Mouse (Mus musculus): ENCODE measurements around the gene Irgm1. TPM values are rescaled to one million over a fixed set of nuclear protein-coding genes. Genes with fewer than 3 reads are reported as not detected.
"Not testable (repeated sequence)": the region's sequence is repeated elsewhere in the genome, so short reads cannot be mapped to it uniquely, and the experiment has no call there.

Gene Irgm1
- polyA plus RNA-seq, 1 experiment from 2014 or later: 61.0 TPM

DNA sequence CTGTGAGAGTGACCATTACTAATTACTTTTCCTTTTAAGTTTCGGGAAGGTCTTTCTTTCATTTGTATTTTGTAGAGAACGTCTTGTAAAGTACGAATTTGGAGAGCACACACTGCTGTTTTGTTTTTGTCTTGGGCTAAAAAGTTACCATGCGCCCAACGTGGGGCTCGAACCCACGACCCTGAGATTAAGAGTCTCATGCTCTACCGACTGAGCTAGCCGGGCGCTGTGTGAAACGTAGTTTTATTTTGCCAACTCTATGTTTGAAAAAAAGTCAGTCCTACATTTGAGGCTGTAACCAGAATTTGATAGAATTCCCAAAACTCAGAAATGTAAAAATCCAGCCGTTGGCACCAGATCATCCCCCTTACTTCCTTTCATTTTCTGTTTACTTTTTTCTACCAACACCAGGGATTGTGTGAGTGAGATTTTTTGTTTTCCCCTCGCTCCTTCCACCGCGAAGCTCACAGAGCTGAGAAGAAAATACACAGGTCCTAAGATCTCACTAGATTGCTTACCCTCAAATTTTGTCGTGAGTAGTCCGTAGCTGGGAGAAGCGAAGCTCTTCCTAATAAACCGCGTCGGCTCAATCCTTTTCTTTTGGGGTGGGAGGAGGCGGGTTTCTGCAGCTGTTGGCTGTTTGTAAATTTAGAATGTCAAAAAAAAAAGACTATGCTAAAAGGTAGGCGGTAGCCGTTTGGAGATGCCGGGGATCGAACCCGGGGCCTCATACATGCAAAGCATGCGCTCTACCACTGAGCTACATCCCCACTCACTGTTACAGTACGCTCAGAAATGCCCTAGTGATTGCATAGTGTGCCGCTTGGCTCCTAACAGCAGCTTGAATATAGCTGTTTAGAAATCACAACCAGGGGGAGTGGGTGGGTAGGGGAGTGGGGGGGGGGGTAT is 37.5 kb downstream of the Irgm1 start:
- DNase-seq (ENCODE audit: low spot score): peak; percentile 93

GRCm38 (mm10) chr11:48833078-48833730 is 38.3 kb downstream of the Irgm1 start:
- no peak for DNase-seq (ENCODE audit: low spot score)

DNA sequence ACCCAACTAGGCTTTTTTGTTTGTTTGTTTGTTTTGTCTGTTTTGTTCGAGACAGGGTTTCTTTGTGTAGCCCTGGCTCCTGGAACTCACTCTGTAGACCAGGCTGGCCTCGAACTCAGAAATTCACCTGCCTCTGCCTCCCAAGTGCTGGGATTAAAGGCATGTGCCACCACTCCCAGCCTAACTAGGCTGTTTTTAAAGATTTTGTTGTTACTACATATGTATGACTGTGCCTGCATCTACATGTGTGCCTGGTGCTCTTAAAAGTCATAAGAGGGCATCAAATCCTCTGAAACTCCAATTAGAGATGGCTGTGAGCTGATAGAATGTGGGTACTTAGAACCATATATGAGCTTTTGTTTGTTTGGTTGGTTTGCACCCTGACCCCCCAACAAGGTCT is 40.2 kb downstream of the Irgm1 start:
- DNase-seq (ENCODE audit: low spot score): no peak

DNA sequence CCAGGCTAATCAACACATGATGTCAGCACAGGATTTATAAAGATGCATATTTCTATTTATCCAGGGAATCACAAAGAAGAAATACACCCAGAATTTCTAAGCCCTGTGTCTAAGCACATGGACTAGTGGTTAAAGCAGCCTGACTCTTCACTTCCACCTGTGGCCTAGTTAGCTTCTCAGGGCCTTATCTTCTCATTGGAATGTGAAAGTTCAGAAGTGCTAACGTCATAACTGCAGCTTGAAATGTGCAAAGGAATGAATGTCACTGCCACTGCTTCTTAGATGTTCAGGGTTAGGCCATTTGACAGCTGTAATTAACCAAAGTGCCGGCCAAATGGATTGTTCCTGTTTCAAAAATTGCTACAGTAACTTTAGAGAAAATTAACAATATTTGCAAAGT is 41.2 kb downstream of the Irgm1 start:
- peak; percentile 33 for DNase-seq (ENCODE audit: low spot score)

- DNase-seq (ENCODE audit: low spot score): no peak
Observed at GRCm38 (mm10) chr11:48827926-48828325, 43.6 kb downstream of the Irgm1 start.

DNA sequence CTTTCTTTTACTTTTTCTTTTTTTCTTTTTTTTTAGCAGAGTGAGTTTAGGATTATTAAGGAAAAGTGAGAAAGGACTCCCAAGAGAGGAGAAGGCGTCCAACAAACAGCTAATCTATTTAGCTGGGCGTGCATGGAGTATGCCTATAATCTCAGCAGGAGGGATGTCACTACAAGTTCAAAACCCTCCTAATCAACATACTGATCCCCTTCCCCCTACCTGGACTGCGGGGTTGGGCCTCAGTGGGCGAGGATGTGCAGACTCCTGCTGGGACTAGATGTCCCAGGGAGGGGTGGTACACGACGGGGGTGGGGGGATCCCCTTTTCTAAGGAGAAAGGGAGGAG is 44.8 kb downstream of the Irgm1 start:
- DNase-seq (ENCODE audit: low spot score): no peak

GRCm38 (mm10) chr11:48825979-48826751 is 45.3 kb downstream of the Irgm1 start, which contains the start of the genes Trim7 and Gm12184:
Trim7 (plus strand) TSS chr11:48826140.
Gm12184 (minus strand) TSS chr11:48826655.
- DNase-seq (ENCODE audit: low spot score): not testable (repeated sequence)

- DNase-seq (ENCODE audit: low spot score): no peak
Observed at GRCm38 (mm10) chr11:48824311-48824830, 47.1 kb downstream of the Irgm1 start.

GRCm38 (mm10) chr11:48823536-48823972 is 47.9 kb downstream of the Irgm1 start:
- peak; percentile 90 for DNase-seq (ENCODE audit: low spot score)

DNA sequence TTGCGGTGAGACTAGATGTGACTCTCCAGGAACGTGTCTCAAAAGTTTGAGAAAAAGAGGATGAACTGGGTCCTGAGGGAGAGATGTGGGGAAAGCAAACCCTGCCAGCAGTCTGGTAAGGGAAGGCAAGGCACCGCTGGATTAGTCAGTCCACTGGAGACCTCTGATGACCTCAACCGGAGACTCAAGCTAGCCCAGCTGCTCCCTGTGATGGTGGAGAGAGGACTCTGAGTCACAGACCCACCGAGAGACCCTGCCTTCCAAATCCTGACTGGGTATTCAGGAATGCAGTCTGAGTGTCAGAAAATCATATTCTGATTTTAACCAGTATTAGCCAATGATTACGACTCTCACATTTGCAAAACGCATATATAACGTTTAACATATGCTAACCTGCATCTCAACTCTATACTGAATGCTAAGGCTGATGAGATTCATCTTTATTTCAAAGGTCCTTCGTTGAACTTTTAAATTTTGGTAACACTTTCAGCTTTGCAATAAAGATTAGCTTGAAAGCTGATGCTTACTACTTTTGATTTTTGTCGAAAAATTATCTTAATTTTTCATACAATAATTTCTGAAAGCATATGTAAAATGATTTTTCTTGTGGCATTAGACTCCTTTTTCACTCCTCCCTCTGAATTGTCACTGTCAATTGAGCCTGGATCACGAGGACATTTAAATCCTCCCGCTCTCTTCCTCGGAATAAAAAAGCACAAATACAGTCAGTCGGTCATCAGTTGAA is 48.5 kb downstream of the Irgm1 start:
- no peak for DNase-seq (ENCODE audit: low spot score)

- not testable (repeated sequence) for DNase-seq (ENCODE audit: low spot score)
Observed at GRCm38 (mm10) chr11:48821299-48821698, 50.2 kb downstream of the Irgm1 start.

- DNase-seq (ENCODE audit: low spot score): peak; percentile 34
Observed at GRCm38 (mm10) chr11:48820308-48820674, 51.2 kb downstream of the Irgm1 start.

DNA sequence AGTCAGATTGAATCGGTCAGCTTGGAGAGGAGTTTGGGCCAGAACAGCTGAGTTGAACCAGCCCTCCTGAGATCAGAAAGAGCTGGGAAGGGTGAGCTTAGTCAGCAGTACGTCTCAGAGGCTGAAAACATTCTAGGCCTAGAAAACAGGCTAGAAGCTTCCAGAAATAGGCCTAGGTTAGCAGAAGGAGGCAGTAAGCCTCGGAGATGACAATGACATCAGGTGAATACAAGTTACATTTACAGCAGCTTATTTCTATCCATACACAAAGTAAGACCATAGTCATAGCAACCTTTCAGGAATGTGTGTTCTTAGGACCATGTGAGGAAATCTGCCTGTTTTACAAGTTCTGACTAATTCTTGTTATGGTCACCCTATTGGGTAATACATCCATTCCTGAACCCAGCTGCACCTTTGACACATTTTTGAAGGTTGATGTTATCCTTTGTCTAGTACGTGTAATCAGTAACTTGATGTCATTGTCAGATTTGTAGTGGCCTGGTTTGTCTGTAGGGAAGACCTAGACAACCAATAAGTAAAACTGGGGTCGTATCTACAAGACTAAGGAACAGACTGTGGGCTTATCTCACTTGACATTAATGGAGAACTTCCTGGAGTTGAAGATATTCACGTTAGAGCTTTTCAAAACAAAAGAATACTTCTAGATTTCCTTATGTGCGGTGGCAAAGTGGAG is 51.7 kb downstream of the Irgm1 start:
- no peak for DNase-seq (ENCODE audit: low spot score)

DNA sequence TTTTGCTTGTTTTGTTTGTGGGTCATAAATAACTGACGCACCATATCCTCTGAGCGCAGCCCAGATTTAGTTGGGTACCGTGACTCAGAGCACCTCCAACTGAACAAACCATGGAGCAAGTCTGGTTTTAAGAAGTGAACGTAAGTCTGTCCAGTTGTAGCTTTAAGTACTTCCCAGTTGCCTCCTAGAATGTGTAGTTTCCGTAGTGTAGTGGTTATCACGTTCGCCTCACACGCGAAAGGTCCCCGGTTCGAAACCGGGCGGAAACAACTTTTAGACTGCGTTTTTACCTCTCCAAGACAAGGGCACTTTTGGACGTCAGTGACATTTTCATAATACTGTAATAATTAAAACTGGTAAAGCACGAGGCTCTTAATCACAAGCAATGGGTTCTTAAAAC is 53.1 kb downstream of the Irgm1 start:
- DNase-seq (ENCODE audit: low spot score): peak; percentile 97

DNA sequence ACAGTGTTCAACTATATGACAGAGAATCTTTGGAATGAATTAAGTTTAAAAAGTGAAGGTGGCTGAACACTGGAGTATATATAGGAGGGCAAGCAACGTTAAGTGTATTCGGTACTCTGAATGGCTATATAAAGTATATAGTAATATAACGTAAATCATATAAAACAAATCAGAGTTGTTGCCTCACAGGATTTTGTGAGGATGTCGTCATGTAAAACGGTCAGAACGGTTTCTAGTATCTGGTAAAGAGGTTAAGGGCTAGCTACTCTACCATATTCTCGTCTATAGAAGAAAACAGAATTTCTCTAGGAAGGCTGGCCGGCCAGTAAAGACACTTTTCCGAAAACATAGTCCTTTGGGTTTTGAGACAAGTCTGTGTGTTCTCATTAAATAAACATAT is 53.7 kb downstream of the Irgm1 start:
- DNase-seq (ENCODE audit: low spot score): no peak

DNA sequence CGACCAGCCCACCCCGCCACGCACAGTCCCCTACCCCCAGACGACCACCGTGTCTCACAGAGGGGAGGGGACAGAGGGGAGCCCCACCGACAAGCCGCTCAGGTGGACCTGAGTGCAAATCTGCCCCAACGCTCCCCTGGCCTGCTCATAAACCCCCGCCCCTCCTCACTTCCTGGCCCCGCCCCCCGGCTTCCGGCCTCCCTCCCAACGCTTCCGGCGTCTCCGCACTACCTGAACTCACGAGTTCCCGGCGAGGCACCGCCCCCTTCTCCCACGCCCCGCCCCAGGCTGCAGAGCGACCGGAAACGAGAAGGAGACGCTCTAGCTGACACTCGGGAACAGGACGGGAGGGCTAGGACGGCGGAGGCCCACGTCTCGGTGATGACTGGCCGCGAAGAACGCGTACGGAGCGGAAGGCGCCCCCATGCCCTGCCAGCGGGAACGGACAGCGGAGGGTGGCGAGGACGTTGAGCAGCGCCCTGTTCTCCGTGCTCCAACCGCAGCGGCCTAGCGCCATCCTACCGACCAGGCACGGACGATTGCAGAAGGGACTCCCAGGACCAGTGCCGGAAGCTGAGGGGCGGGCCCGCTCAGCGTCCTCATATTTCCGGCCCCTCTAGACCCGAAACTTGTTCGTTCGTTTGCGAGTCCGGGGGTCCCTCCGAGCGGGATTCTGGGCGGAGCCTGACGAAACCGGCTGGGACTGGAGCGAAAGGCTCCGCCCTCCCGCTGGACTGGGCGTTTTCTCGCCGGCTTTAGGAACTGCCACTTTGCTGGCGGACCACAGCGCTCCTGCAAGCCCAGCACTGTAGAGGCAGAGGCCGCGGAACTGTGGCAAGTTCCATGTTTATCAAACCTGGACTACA is 54.5 kb downstream of the Irgm1 start, which contains the start of gene Trim41:
TSS of gene Trim41 (minus strand) at position 554 of the 866 bp plus-strand sequence.
- DNase-seq (ENCODE audit: low spot score): peak; percentile 99

- peak; percentile 43 for DNase-seq (ENCODE audit: low spot score)
Observed at GRCm38 (mm10) chr11:48816281-48816781, 55.2 kb downstream of the Irgm1 start.

DNA sequence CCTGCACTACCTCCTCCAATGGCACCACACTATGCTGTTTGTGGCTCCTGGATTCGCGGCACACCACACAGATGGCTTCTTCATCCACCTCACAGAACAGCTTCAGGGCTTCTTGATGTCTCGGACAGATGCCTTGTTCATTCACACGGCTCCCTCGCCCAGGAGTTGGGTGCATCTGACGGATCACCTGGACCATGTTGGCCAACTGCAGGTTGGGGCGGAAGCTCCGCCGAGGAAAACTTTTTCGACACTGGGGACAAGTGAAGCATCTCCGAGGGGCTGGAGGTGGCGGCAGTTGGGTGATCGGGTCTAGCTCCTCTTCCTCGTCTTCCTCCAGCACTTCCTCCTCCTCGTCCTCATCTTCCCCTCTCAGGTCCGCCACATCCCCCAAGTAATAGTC is 55.6 kb downstream of the Irgm1 start:
- DNase-seq (ENCODE audit: low spot score): no peak

DNA sequence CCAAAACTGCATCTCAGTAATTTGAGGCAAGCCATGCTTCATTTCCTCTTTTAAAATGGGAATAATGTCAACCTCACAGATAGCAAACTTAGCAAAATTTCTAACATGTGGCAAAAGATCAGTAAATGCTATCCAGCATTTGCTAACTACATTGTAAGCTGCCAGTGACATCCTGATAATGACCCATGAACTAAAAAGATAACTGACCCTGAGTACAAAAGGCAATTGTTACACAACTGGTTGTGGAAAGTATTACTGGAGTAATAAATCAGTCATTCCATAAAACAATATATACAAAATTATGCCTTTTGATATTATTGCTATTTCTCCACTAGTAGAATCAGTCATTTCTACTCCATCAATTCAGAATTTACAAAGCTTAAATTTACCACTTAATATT is 57.7 kb downstream of the Irgm1 start:
- DNase-seq (ENCODE audit: low spot score): no peak
